Mouse (Mus musculus): ENCODE results near the gene Hps1. TPM values are rescaled to one million over a fixed set of nuclear protein-coding genes. Genes with fewer than 3 reads are reported as not detected.

Gene Hps1
- total and polyA plus RNA-seq, 2 experiments from 2014 or later = 11.5 to 19.7 TPM

DNA sequence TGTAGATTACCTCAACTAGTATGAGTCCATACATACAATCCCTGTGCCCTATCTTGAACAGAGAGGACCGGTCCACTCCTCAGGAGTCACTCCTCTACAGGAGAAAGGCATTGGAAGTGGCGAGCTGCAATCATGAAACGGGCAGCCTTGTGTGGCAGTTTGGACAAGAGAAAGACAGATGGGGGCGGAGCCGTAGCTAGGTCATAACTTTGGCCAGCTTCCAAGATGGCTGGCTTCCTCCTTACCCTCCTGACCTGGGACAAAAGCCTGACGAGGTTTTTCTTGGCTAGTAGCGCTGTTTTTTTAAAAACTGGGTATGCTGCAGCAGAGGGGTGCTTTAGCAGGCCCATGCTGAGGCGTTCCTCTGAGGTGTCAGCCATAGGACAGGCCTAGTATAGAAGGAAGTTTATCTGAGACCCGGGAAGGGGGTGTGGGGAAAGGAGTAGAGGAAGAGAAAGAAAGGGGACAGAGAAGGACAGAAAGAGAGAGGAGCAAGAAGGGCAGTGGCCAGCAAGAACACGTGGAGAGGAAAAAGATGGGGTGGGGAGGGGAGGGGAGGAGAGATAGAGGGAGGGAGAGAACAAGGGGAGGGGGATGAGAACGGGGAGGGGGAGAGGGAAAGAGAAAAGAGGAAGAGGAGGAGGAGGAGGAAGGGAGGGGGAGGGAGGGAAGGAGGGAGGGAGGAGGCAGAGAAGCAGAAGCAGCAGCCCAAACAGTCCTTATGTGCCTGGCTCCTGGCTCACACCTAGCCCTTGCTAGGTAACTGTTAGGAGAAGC is 26.4 kb downstream of the Hps1 start:
- H3K9ac ChIP-seq (replicated peaks; ENCODE audit: low read length, poor library complexity, severe bottlenecking) = no peak overlapping the region
- 0 out of 2 replicates have a peak overlapping the region, but pooled peaks have one; percentile 51 for H3K27ac ChIP-seq (ENCODE audit: low read depth, low read length)
- ATAC-seq (ENCODE audit: low FRiP score) (no peak), DNase-seq (ENCODE audit: low spot score) (peak; percentile 76)
- no peak for TF ChIP-seq CTCF (IDR thresholded peaks at IDR 0.05)
- peaks cover 9% of the 10 kb centered on the region; the same call in 1 of the 2 replicates for H3K4me1 ChIP-seq (ENCODE audit: insufficient read depth, low read length)
- H3K36me3 ChIP-seq (ENCODE audit: insufficient read depth, low read length) = no peaks in the 10 kb centered on the region
- H3K4me2 ChIP-seq (ENCODE audit: low read depth, low read length, poor library complexity, severe bottlenecking) = peak overlapping the region; percentile 52
- H3K4me3 ChIP-seq (ENCODE audit: low read depth, low read length) = peak overlapping the region; percentile 26; the same call in 1 of the 2 replicates
- WGBS = 33% methylated on average over 11 of the region's 11 CpGs
- H3K27me3 ChIP-seq (ENCODE audit: insufficient read depth, low read length) = no peaks in the 10 kb centered on the region
- H3K9me3 ChIP-seq (ENCODE audit: low read length) = no peaks in the 10 kb centered on the region

DNA sequence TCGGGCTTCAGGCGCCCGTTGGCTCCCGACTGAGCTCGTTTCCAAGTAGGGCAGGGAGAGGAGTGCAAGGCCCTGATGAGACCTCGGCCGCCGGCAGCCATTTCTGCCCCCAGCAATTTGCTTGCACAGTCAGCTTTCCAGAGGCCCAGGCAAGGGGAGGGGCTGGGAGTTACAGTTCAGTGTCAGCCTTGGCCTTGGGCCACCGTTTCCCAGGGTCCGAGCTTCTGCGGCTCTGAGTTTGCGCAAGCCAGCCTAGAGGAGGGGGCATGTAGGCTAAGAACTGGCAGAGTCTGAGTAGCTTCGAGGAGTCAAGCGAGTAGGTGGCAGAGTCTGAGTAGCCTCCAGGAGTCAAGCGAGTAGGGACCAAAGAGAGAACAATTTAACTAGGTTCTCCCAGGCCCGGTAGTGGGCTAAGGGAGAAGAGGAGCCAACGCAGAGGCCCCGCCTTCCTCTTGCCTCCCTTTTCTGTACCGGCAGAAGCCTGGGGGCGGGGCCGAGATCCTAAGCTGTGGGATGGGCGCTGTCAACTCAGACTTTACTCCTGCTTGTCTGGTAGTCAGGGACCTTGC is 27.3 kb downstream of the Hps1 start, which contains the start of gene Pyroxd2:
Gene Pyroxd2 (minus strand): TSS at position 413 of the 569 bp plus-strand sequence.
- H3K27ac ChIP-seq (ENCODE audit: low read depth, low read length) = peak within 1 kb of the TSS; percentile 51
- peak within 1 kb of the TSS; percentile 52 for H3K4me2 ChIP-seq (ENCODE audit: low read depth, low read length, poor library complexity, severe bottlenecking)
- H3K4me1 ChIP-seq (ENCODE audit: insufficient read depth, low read length) = peaks cover 9% of the 10 kb centered on the region; the same call in 1 of the 2 replicates
- DNase-seq (ENCODE audit: low spot score) (peak; percentile 92), ATAC-seq (ENCODE audit: low FRiP score) (peak; percentile 83)
- no peak for TF ChIP-seq CTCF (IDR thresholded peaks at IDR 0.05)
- no peaks in the 10 kb centered on the region for H3K27me3 ChIP-seq (ENCODE audit: insufficient read depth, low read length)
- peak within 1 kb of the TSS; percentile 54 for H3K9ac ChIP-seq (replicated peaks; ENCODE audit: low read length, poor library complexity, severe bottlenecking)
- H3K9me3 ChIP-seq (ENCODE audit: low read length) = no peaks in the 10 kb centered on the region
- H3K4me3 ChIP-seq (ENCODE audit: low read depth, low read length) = peak within 1 kb of the TSS; percentile 26
- 5% methylated on average over 19 of the region's 22 CpGs for WGBS
- H3K36me3 ChIP-seq (ENCODE audit: insufficient read depth, low read length) = no peaks in the 10 kb centered on the region

DNA sequence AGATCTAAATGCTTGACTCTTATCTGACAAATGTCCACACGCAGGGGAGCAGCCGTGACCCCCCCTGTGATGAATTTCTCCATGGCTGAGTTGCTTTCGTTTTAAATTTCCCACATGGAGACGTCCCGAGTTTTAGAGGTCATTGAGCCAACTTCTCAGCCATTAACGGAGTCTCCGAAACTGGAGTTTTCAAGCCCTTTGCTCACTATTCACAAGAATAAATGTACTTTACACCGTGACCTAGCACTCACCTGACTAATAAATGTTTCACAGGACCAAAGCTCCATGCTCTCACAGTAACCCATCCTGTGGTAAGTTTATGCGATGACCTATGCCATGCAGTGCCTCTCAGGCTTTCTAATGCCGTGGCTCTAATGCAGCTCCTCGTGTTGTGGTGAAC is 29.6 kb downstream of the Hps1 start:
- no peak for DNase-seq (ENCODE audit: low spot score)
- no peak overlapping the region for H3K27ac ChIP-seq (ENCODE audit: low read depth, low read length)
- WGBS = 83% methylated on average over 11 of the region's 11 CpGs
- ATAC-seq (ENCODE audit: low FRiP score) = no peak
- no peak for TF ChIP-seq CTCF (IDR thresholded peaks at IDR 0.05)
- no peaks in the 10 kb centered on the region for H3K36me3 ChIP-seq (ENCODE audit: insufficient read depth, low read length)
- H3K9me3 ChIP-seq (ENCODE audit: low read length) = no peaks in the 10 kb centered on the region
- no peak overlapping the region for H3K4me2 ChIP-seq (ENCODE audit: low read depth, low read length, poor library complexity, severe bottlenecking)
- H3K4me1 ChIP-seq (ENCODE audit: insufficient read depth, low read length) = peaks cover 9% of the 10 kb centered on the region; the same call in 1 of the 2 replicates
- H3K4me3 ChIP-seq (ENCODE audit: low read depth, low read length) = no peak overlapping the region
- no peak overlapping the region for H3K9ac ChIP-seq (replicated peaks; ENCODE audit: low read length, poor library complexity, severe bottlenecking)
- no peaks in the 10 kb centered on the region for H3K27me3 ChIP-seq (ENCODE audit: insufficient read depth, low read length)

DNA sequence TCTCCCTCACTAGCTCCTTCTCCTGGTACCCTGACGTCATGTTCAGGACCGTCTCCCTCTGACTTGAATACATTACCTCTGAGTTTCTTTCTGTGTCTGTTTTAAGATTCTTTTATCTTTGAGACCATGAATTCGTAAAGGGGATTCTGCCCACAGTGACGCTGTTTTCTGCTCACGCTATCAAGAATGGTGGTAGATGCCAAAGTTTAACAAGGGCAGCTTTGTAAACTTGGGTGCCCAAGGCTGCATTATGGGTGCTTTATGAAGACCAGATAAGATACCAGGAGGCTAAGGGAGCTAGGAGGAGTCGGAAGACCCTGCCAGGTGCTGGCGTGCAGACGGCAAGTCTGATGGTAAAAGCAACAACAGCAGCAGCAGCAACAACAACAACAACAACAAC is 33.1 kb downstream of the Hps1 start:
- Histone ChIP-seq H3K9me3 (ENCODE audit: low read length) (no peaks in the 10 kb centered on the region), H3K27me3 (ENCODE audit: insufficient read depth, low read length) (no peaks in the 10 kb centered on the region), H3K4me3 (ENCODE audit: low read depth, low read length) (no peak overlapping the region), H3K27ac (ENCODE audit: low read depth, low read length) (no peak overlapping the region), H3K9ac (replicated peaks; ENCODE audit: low read length, poor library complexity, severe bottlenecking) (no peak overlapping the region), H3K4me1 (ENCODE audit: insufficient read depth, low read length) (0 out of 2 replicates have a peak, but pooled peaks cover 5% of the 10 kb centered on the region), H3K36me3 (ENCODE audit: insufficient read depth, low read length) (no peaks in the 10 kb centered on the region), H3K4me2 (ENCODE audit: low read depth, low read length, poor library complexity, severe bottlenecking) (no peak overlapping the region)
- WGBS = 87% methylated on average over 8 of the region's 8 CpGs
- TF ChIP-seq CTCF (IDR thresholded peaks at IDR 0.05) = no peak
- DNase-seq (ENCODE audit: low spot score) = no peak
- ATAC-seq (ENCODE audit: low FRiP score) = no peak

DNA sequence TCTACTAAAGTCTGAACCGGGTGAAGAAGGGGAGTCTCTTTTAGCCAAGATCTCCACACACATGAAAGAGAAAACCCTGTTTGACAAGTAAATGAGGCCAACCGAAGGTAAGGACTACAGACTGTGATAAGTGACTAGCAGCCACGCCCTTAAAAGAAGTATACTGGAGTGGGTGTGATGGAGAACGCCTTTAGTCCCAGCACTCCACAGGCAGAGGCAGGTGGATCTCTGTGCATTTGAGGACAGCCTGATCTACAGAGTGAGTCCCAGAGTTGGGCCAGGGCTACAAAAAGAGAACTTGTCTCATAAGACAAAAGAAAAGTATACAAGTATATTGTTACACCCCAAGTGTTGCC is 33.9 kb downstream of the Hps1 start:
- Histone ChIP-seq H3K9me3 (ENCODE audit: low read length) (no peaks in the 10 kb centered on the region), H3K27ac (ENCODE audit: low read depth, low read length) (no peak overlapping the region), H3K4me3 (ENCODE audit: low read depth, low read length) (no peak overlapping the region), H3K4me1 (ENCODE audit: insufficient read depth, low read length) (0 out of 2 replicates have a peak, but pooled peaks cover 5% of the 10 kb centered on the region), H3K27me3 (ENCODE audit: insufficient read depth, low read length) (no peaks in the 10 kb centered on the region), H3K36me3 (ENCODE audit: insufficient read depth, low read length) (no peaks in the 10 kb centered on the region), H3K4me2 (ENCODE audit: low read depth, low read length, poor library complexity, severe bottlenecking) (no peak overlapping the region), H3K9ac (replicated peaks; ENCODE audit: low read length, poor library complexity, severe bottlenecking) (no peak overlapping the region)
- WGBS = 85% methylated on average over 4 of the region's 4 CpGs
- TF ChIP-seq CTCF (IDR thresholded peaks at IDR 0.05) = no peak
- DNase-seq (ENCODE audit: low spot score) (no peak), ATAC-seq (ENCODE audit: low FRiP score) (no peak)

Data from midbrain, postnatal 0 days (tissue).